Mouse (Mus musculus) heart, adult 2 months (tissue): ENCODE data around the gene Epm2aip1. TPM values are rescaled to one million over a fixed set of nuclear protein-coding genes. Genes with fewer than 3 reads are reported as not detected.

ENCODE experiments used
- DNase-seq, 2 experiments: peaks; one replicate each; pipeline ENCODE4 v3.0.0; 2021
- H3K27ac ChIP-seq: fragments of 200-600 bp; 2 replicates; pipeline ENCODE4 v1.8.1; 2022
- H3K27me3 ChIP-seq: fragments of 200-500 bp; 2 replicates; pipeline ENCODE4 v1.6.1; 2012; ENCODE audit warnings: mild to moderate bottlenecking, low read length, inconsistent platforms, mixed read lengths; ENCODE audit not compliant: control insufficient read depth, insufficient read depth
- H3K36me3 ChIP-seq: fragments of 200-500 bp; 2 replicates; pipeline ENCODE4 v1.6.1; 2012; ENCODE audit warnings: low read length, inconsistent platforms; ENCODE audit not compliant: control insufficient read depth, insufficient read depth
- H3K4me1 ChIP-seq: fragments of 200-500 bp; 2 replicates; pipeline ENCODE4 v1.6.1; 2011; ENCODE audit warnings: low read length; ENCODE audit not compliant: control insufficient read depth, insufficient read depth
- H3K4me3 ChIP-seq: fragments of 200-600 bp; 2 replicates; pipeline ENCODE4 v1.8.1; 2022
- H3K79me2 ChIP-seq: fragments of 200-500 bp; replicated peaks from 2 replicates; pipeline ENCODE4 v1.6.1; 2012; ENCODE audit warnings: mild to moderate bottlenecking, inconsistent platforms, low read length, moderate library complexity, mixed read lengths; ENCODE audit not compliant: control insufficient read depth, insufficient read depth
- H3K9ac ChIP-seq: fragments of 200-500 bp; 2 replicates; pipeline ENCODE4 v1.6.1; 2012; ENCODE audit warnings: low read depth, mild to moderate bottlenecking, control low read depth, inconsistent platforms, low read length, mixed read lengths
- CTCF ChIP-seq: fragments of 200-600 bp; IDR thresholded peaks from 2 replicates; pipeline ENCODE4 v1.8.1; 2022; ENCODE audit warnings: antibody characterized with exemption, mild to moderate bottlenecking, moderate library complexity
- EP300 ChIP-seq: fragments of 200-500 bp; IDR thresholded peaks from 2 replicates; pipeline ENCODE4 v1.6.1; 2011; ENCODE audit warnings: low read depth, low read length, control low read depth; ENCODE audit not compliant: insufficient read depth
- POLR2A ChIP-seq: fragments of 200-500 bp; IDR thresholded peaks from 2 replicates; pipeline ENCODE4 v1.6.1; 2011; ENCODE audit warnings: mild to moderate bottlenecking, low read depth, low read length, control low read depth; ENCODE audit not compliant: insufficient read depth
- WGBS: fragments of 180-500 bp; shearing (Covaris S2); methylation state at CpG from one replicate; pipeline ENCODE4 v1.1.7; 2018; 5-methylcytosine and 5-hydroxymethylcytosine counted together
- intact Hi-C: fragments of 180-260 bp; cut with DNase I; formaldehyde crosslinking; loops from one replicate; pipeline ENCODE4 v1.15.1; 2025
- polyA plus RNA-seq: library from polyadenylated mRNA; depleted of rRNA; stranded (reverse); fragments of >200 nt; gene quantifications from 2 replicates; pipeline ENCODE4 v1.2.3, GENCODE M21; 2012
- total RNA-seq, 2 experiments: library from RNA; stranded (reverse); gene quantifications; 2 replicates each; pipeline ENCODE4 v1.2.3; 2021

Epm2aip1 gene
- total and polyA plus RNA-seq, 3 experiments, result 8.9 to 23.8 (median 20.3) TPM

GRCm38 (mm10) chr9:111275156-111275555 is 3.4 kb downstream of the Epm2aip1 start:
- DNase-seq, result no peak
- Histone ChIP-seq H3K36me3 (peaks cover 52% of the 10 kb centered on the region), H3K79me2 (peaks cover 5% of the 10 kb centered on the region), H3K9ac (0 out of 2 replicates have a peak overlapping the region, but pooled peaks have one; percentile 6), H3K4me3 (peak overlapping the region; percentile 15), H3K27ac (no peak overlapping the region), H3K4me1 (peaks cover 15% of the 10 kb centered on the region), H3K27me3 (no peaks in the 10 kb centered on the region)
- TF ChIP-seq CTCF (no peak), POLR2A (no peak), EP300 (no peak)
- intact Hi-C loops, result loop anchor here (10.0 kb wide), 1 partner anchor 870 kb away; the partner anchor contains the start of gene Ptpn23
- 13% methylated on average over 1 of the region's 1 CpGs for WGBS

- Histone ChIP-seq H3K27ac (no peak overlapping the region), H3K79me2 (no peaks in the 10 kb centered on the region), H3K4me1 (peaks cover 2% of the 10 kb centered on the region), H3K4me3 (no peak overlapping the region), H3K27me3 (no peaks in the 10 kb centered on the region), H3K36me3 (no peaks in the 10 kb centered on the region), H3K9ac (no peak overlapping the region)
- WGBS, result 75% methylated on average over 3 of the region's 3 CpGs
- no peak for TF ChIP-seq EP300
- no peak for TF ChIP-seq POLR2A
- TF ChIP-seq CTCF, result no peak
- no peak for DNase-seq
- intact Hi-C loops, result no loop called here
Measured at GRCm38 (mm10) chr9:111285061-111285460, 13.3 kb downstream of the Epm2aip1 start.

GRCm38 (mm10) chr9:111285676-111286075 is 13.9 kb downstream of the Epm2aip1 start:
- H3K4me3 ChIP-seq, result no peak overlapping the region
- TF ChIP-seq CTCF (no peak), POLR2A (no peak), EP300 (no peak)
- no peak overlapping the region for H3K9ac ChIP-seq
- H3K36me3 ChIP-seq, result no peaks in the 10 kb centered on the region
- intact Hi-C loops, result no loop called here
- no peaks in the 10 kb centered on the region for H3K79me2 ChIP-seq
- no peaks in the 10 kb centered on the region for H3K27me3 ChIP-seq
- DNase-seq, result no peak
- peaks cover 2% of the 10 kb centered on the region for H3K4me1 ChIP-seq
- 19% methylated on average over 5 of the region's 5 CpGs for WGBS
- H3K27ac ChIP-seq, result no peak overlapping the region

- Histone ChIP-seq H3K27me3 (no peaks in the 10 kb centered on the region), H3K9ac (no peak overlapping the region), H3K36me3 (no peaks in the 10 kb centered on the region), H3K27ac (no peak overlapping the region), H3K79me2 (no peaks in the 10 kb centered on the region), H3K4me1 (peaks cover 2% of the 10 kb centered on the region), H3K4me3 (no peak overlapping the region)
- intact Hi-C loops, result no loop called here
- 74% methylated on average over 2 of the region's 2 CpGs for WGBS
- TF ChIP-seq EP300 (no peak), CTCF (no peak), POLR2A (no peak)
- DNase-seq, result no peak
Measured at GRCm38 (mm10) chr9:111286468-111286867, 14.7 kb downstream of the Epm2aip1 start.

GRCm38 (mm10) chr9:111287956-111288355 is 16.2 kb downstream of the Epm2aip1 start:
- H3K27me3 ChIP-seq, result no peaks in the 10 kb centered on the region
- peaks cover 2% of the 10 kb centered on the region for H3K4me1 ChIP-seq
- H3K79me2 ChIP-seq, result no peaks in the 10 kb centered on the region
- TF ChIP-seq EP300 (no peak), POLR2A (no peak), CTCF (no peak)
- 91% methylated on average over 4 of the region's 4 CpGs for WGBS
- H3K36me3 ChIP-seq, result no peaks in the 10 kb centered on the region
- H3K4me3 ChIP-seq, result no peak overlapping the region
- intact Hi-C loops, result no loop called here
- no peak overlapping the region for H3K9ac ChIP-seq
- DNase-seq, result no peak
- no peak overlapping the region for H3K27ac ChIP-seq

- intact Hi-C loops, result no loop called here
- Histone ChIP-seq H3K36me3 (no peaks in the 10 kb centered on the region), H3K27ac (no peak overlapping the region), H3K79me2 (no peaks in the 10 kb centered on the region), H3K9ac (no peak overlapping the region), H3K4me3 (no peak overlapping the region), H3K27me3 (no peaks in the 10 kb centered on the region), H3K4me1 (peaks cover 2% of the 10 kb centered on the region)
- WGBS, result 54% methylated on average over 9 of the region's 9 CpGs
- DNase-seq, result no peak
- no peak for TF ChIP-seq EP300
- TF ChIP-seq POLR2A, result no peak
- TF ChIP-seq CTCF, result no peak
Measured at GRCm38 (mm10) chr9:111289294-111289831, 17.6 kb downstream of the Epm2aip1 start.
